Mouse (Mus musculus): ENCODE results near the gene BC005537. TPM values are rescaled to one million over a fixed set of nuclear protein-coding genes. Genes with fewer than 3 reads are reported as not detected.
A peak's percentile ranks its signal among the peaks of the same experiment; 100 is the strongest.
"Not testable (repeated sequence)": the region's sequence is repeated elsewhere in the genome, so short reads cannot be mapped to it uniquely, and the experiment has no call there.

Gene BC005537
- polyA plus RNA-seq, 1 experiment from 2014 or later, result 20.9 TPM

DNA sequence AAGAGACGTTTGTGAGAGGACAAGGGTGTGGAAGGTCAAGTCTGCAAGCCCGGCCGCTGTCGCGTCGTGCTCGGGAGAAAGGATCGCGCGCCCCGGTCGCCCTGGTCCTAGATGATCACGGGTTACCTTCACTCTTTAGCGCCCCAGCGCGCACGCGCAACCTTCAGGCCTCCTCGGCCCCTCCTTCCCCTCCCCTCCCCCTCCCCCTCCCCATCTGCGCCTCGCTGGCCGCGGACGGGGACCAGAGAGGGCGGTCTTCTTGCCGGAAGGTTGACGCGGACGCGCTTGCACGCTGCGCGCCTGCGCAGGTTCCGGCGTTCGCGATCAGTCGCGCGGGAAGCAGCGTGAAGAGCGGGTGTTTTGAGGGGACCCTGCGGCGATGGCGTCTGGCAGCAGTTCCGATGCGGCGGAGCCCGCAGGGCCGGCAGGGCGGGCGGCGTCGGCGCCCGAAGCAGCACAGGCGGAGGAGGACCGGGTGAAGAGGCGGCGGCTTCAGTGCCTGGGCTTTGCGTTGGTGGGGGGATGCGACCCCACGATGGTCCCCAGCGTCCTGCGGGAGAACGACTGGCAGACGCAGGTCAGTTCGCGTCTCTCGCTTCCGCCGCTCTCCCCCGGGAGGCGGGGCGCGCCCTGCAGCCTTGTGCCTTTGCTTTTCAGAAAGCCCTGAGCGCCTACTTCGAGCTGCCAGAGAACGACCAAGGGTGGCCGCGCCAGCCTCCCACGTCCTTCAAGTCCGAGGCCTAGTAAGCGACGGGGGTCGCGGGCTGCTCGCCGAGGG, 30.1 kb downstream of the BC005537 start, which contains the start of the genes Acot13 and Tdp2:
Gene Acot13, minus strand, starts transcription at position 188 of the 778 bp plus-strand sequence.
Gene Tdp2, plus strand, starts transcription at position 327 of the 778 bp plus-strand sequence.
- Histone ChIP-seq H3K4me3 (replicated peaks) (peak within 1 kb of the TSS; percentile 90), H3K36me3 (replicated peaks) (0 out of 2 replicates have a peak, but pooled peaks cover 2% of the 10 kb centered on the region), H3K9me3 (no peaks in the 10 kb centered on the region), H3K9ac (peak within 1 kb of the TSS; percentile 94), H3K27me3 (no peaks in the 10 kb centered on the region), H3K4me2 (peak within 1 kb of the TSS; percentile 71), H3K4me1 (peaks cover 25% of the 10 kb centered on the region), H3K27ac (peak within 1 kb of the TSS; percentile 91)
- WGBS, result under 1% methylated on average over 90 of the region's 90 CpGs
- ATAC-seq (ENCODE audit: low FRiP score), result peak; percentile 98

DNA sequence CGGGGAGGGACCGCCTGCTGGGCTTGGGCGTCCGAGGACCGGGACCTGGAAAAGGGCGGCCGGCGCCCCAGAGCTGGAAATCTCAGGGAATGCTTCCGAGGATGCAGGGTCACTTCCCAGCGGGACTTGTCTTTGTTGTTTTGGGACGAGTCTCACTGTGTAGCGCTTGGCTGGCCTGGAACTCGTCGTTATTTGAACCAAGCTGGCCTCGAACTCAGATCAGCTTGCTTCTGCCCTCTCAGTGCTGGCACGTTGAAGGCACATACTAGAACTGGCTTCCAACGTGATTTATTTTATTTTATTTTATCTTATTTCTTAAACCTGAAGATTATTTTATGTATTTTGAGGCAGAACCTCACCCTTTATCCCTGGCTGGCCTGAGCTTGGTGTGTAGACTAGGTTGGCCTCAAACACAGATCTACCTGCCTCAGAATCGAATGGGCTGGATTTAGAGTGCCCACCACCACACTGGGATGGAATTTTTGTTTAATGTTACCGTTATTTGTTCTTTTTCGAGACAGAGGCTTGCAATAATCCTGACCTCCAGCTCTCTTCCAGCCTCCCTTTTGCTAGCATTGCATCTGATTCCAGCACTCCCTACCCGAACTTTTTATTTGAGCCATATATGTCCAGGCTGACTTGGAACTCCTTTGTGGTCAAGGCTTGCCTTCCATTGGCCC, 30.8 kb downstream of the BC005537 start:
- no peaks in the 10 kb centered on the region for H3K9me3 ChIP-seq
- peak overlapping the region; percentile 94 for H3K9ac ChIP-seq
- H3K4me2 ChIP-seq, result peak overlapping the region; percentile 71
- H3K27ac ChIP-seq, result peak overlapping the region; percentile 91
- H3K36me3 ChIP-seq (replicated peaks), result peaks cover 2% of the 10 kb centered on the region; the same call in 1 of the 2 replicates
- H3K4me3 ChIP-seq (replicated peaks), result peak overlapping the region; percentile 90
- H3K27me3 ChIP-seq, result no peaks in the 10 kb centered on the region
- peak; percentile 27; the same call in 1 of the 2 replicates for ATAC-seq (ENCODE audit: low FRiP score)
- H3K4me1 ChIP-seq, result peaks cover 25% of the 10 kb centered on the region
- WGBS, result 5% methylated on average over 21 of the region's 21 CpGs

DNA sequence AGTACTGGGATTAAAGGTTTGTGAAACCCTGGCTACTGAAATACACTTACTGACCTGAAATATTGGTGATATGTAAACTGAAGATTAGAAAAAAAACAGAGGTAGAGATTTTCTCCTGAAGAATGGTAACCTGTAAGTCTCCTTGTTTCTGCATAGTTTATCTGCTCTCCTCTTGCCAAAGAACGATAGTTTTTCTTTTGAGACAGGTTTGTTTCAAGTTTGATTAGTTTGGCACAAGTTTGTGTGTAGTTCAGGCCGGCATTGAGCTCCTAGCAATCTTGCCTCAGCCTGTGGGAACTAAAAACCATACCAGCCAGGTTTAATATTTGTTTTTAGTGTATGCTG, 31.3 kb downstream of the BC005537 start:
- peaks cover 25% of the 10 kb centered on the region for H3K4me1 ChIP-seq
- no peak for ATAC-seq (ENCODE audit: low FRiP score)
- H3K27me3 ChIP-seq, result no peaks in the 10 kb centered on the region
- H3K27ac ChIP-seq, result no peak overlapping the region
- H3K36me3 ChIP-seq (replicated peaks), result peaks cover 2% of the 10 kb centered on the region; the same call in 1 of the 2 replicates
- no peaks in the 10 kb centered on the region for H3K9me3 ChIP-seq
- peak overlapping the region; percentile 71 for H3K4me2 ChIP-seq
- peak overlapping the region; percentile 94 for H3K9ac ChIP-seq
- 65% methylated on average over 2 of the region's 2 CpGs for WGBS
- peak overlapping the region; percentile 90 for H3K4me3 ChIP-seq (replicated peaks)

- not testable (repeated sequence) for H3K4me3 ChIP-seq (replicated peaks); H3K9me3 ChIP-seq; ATAC-seq (ENCODE audit: low FRiP score); H3K9ac ChIP-seq; H3K4me2 ChIP-seq; H3K27ac ChIP-seq; H3K27me3 ChIP-seq
- WGBS, result 93% methylated on average over 8 of the region's 8 CpGs
- Histone ChIP-seq H3K4me1 (peaks cover 14% of the 10 kb centered on the region), H3K36me3 (replicated peaks) (peaks cover 28% of the 10 kb centered on the region)
These were observed 36.3 kb downstream of the BC005537 start for GRCm38 (mm10) chr13:24837765-24838164.

- peaks cover 8% of the 10 kb centered on the region for H3K4me1 ChIP-seq
- H3K36me3 ChIP-seq (replicated peaks), result peaks cover 28% of the 10 kb centered on the region
- H3K27me3 ChIP-seq, result no peaks in the 10 kb centered on the region
- H3K9me3 ChIP-seq, result no peaks in the 10 kb centered on the region
- no peak overlapping the region for H3K9ac ChIP-seq
- ATAC-seq (ENCODE audit: low FRiP score), result no peak
- H3K4me2 ChIP-seq, result no peak overlapping the region
- no peak overlapping the region for H3K4me3 ChIP-seq (replicated peaks)
- no peak overlapping the region for H3K27ac ChIP-seq
- WGBS, result 88% methylated on average over 3 of the region's 3 CpGs
These were observed 38.4 kb downstream of the BC005537 start for GRCm38 (mm10) chr13:24839831-24840230.

DNA sequence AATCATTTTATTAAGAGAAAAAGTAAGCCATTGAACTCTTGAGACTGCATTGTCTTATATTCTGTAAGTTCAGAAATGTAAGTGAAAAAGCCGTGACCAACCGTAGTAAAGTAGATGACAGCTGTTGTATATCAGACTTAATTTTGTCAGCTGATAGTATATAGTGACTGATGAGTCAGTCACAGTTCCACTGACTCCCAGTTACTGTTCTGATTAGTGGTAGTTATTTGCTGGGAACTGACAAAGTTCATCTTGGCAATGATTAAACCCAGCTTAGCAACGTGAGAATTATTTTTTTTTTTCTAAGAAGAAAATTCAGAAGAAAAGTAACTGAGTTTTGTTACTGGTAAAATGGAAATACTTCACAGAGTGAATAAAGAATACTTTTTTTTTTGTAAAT, 40.2 kb downstream of the BC005537 start:
- Histone ChIP-seq H3K4me2 (no peak overlapping the region), H3K9ac (no peak overlapping the region), H3K9me3 (no peaks in the 10 kb centered on the region), H3K27ac (no peak overlapping the region), H3K4me1 (peaks cover 12% of the 10 kb centered on the region), H3K36me3 (replicated peaks) (peaks cover 26% of the 10 kb centered on the region), H3K27me3 (no peaks in the 10 kb centered on the region), H3K4me3 (replicated peaks) (no peak overlapping the region)
- 96% methylated on average over 3 of the region's 3 CpGs for WGBS
- ATAC-seq (ENCODE audit: low FRiP score), result no peak

DNA sequence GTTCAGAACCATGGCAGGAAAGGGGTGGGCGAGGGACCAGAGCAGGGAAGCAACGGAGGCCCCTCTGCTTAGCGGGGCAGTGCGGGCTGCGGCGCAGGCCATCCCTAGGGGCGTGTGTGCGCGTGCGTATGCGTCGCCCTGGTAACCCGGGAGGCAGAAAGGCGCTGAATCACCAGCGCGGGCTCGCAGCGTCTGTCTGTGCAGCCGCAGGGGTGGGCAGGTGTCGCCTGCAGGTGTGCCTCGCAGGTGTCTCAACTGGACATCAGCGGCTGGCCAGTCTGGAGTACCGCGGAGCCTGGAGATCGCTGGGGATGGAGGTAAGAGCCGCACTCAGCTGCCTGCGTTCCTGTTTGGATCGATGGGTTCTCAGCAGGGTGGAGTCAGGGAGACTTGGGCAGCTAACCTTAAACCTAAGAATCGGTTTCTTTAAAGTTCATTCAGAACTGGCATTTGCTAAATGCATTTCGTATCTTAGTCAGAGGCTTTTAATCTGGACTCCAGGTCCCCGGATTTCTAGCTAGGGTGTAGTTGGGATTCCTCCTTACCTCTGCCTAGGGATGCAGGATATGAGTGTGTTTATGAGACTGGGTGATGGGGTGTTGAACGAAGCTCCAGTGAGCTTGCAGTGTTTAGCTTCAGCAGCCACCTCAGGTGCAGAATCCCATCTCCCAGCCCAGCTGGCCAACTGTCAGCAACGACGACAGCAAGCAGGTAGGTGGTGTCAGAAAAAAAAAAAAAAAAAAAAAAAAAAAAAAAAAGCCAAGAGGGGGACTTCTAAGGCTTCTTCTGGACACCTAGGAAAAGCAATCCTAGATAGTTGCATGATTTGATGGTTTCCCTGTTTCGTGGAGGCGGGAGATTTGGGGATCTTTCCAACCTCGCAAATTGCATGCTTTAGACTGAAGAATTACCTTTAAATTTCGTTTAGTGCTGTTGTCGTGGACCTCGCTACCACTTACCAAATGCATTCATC, 43.8 kb downstream of the BC005537 start, which contains the start of gene D130043K22Rik:
Gene D130043K22Rik, plus strand, starts transcription at position 153 of the 973 bp plus-strand sequence.
- peak within 1 kb of the TSS; percentile 54 for H3K9ac ChIP-seq
- no peaks in the 10 kb centered on the region for H3K9me3 ChIP-seq
- H3K4me3 ChIP-seq (replicated peaks), result peak within 1 kb of the TSS; percentile 56
- H3K36me3 ChIP-seq (replicated peaks), result peaks cover 11% of the 10 kb centered on the region
- peak within 1 kb of the TSS; percentile 91 for H3K4me2 ChIP-seq
- 9% methylated on average over 40 of the region's 40 CpGs for WGBS
- H3K27ac ChIP-seq, result no peak within 1 kb of the TSS
- peaks cover 12% of the 10 kb centered on the region for H3K4me1 ChIP-seq
- H3K27me3 ChIP-seq, result no peaks in the 10 kb centered on the region
- ATAC-seq (ENCODE audit: low FRiP score), result peak; percentile 95

GRCm38 (mm10) chr13:24849318-24849717, 47.9 kb downstream of the BC005537 start:
- H3K4me2 ChIP-seq, result no peak overlapping the region
- H3K9me3 ChIP-seq, result no peaks in the 10 kb centered on the region
- no peak for ATAC-seq (ENCODE audit: low FRiP score)
- H3K27ac ChIP-seq, result no peak overlapping the region
- no peak overlapping the region for H3K9ac ChIP-seq
- 88% methylated on average over 4 of the region's 4 CpGs for WGBS
- no peaks in the 10 kb centered on the region for H3K27me3 ChIP-seq
- peaks cover 9% of the 10 kb centered on the region for H3K4me1 ChIP-seq
- H3K4me3 ChIP-seq (replicated peaks), result no peak overlapping the region
- no peaks in the 10 kb centered on the region for H3K36me3 ChIP-seq (replicated peaks)

DNA sequence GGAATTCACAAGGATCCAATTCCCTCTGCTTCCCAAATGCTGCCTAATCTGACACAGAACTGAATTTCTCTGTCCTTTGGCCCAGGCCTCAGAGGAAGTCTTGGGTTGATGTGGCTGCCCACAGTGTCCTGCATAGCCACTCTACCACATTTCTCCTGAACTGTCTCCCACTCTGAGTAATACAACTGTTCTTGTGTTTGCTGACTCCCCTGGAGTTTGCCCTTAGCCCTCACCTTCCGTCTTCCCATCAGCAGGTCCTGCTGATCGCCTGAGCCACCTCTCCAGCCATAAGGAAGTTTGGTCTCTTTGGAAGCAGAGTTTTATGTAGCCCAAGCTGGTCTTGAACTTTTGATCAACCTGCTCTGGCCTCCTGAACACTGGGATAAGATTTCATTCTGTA, 50.5 kb downstream of the BC005537 start:
- Histone ChIP-seq H3K4me1 (no peaks in the 10 kb centered on the region), H3K27ac (no peak overlapping the region), H3K36me3 (replicated peaks) (no peaks in the 10 kb centered on the region), H3K27me3 (no peaks in the 10 kb centered on the region), H3K4me2 (no peak overlapping the region), H3K9ac (no peak overlapping the region), H3K9me3 (no peaks in the 10 kb centered on the region), H3K4me3 (replicated peaks) (no peak overlapping the region)
- ATAC-seq (ENCODE audit: low FRiP score), result no peak
- 89% methylated on average over 2 of the region's 2 CpGs for WGBS

DNA sequence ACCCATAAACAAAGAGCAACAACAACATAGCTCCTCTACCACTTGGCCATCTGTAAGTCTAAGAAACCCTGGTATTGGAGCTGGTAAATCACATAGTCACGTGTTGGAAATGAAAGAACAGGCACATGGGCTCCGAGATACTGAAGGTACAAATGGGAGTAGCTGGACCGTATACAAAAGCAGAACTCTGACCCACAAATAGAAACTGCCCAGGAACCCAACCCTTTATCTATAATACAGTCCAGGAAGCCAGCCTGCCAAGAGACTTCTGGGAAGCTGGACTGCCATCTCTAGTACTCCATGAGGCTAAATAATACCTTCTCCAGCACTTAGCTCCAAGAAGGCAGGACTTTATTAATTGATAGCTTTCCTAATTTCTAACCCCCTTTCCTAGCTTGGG, 51.1 kb downstream of the BC005537 start:
- WGBS, result 84% methylated on average over 3 of the region's 3 CpGs
- H3K4me1 ChIP-seq, result no peaks in the 10 kb centered on the region
- ATAC-seq (ENCODE audit: low FRiP score), result no peak
- no peak overlapping the region for H3K4me3 ChIP-seq (replicated peaks)
- H3K9ac ChIP-seq, result no peak overlapping the region
- no peak overlapping the region for H3K27ac ChIP-seq
- no peak overlapping the region for H3K4me2 ChIP-seq
- no peaks in the 10 kb centered on the region for H3K27me3 ChIP-seq
- H3K36me3 ChIP-seq (replicated peaks), result no peaks in the 10 kb centered on the region
- H3K9me3 ChIP-seq, result no peaks in the 10 kb centered on the region

DNA sequence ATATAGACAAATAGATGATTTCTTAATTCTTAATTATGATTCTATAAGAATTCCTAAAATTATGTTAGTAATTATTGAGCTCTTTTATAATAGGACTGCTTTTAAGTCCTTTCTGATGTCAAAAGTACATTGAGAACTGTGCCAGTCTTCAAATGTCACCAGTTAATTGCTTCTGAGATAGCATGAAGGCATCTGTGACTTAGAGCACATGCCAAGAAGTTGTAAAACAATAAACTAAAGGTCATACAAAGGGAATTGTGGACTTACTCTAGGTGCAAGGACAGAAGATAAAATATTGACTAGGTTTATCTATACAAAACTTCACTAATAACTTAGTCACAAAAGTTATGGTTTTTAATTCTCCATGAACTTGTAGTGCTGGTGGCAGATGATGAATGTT, 57.7 kb downstream of the BC005537 start:
- H3K27ac ChIP-seq, result no peak overlapping the region
- no peak for ATAC-seq (ENCODE audit: low FRiP score)
- H3K9me3 ChIP-seq, result no peaks in the 10 kb centered on the region
- H3K9ac ChIP-seq, result no peak overlapping the region
- H3K4me1 ChIP-seq, result no peaks in the 10 kb centered on the region
- H3K27me3 ChIP-seq, result no peaks in the 10 kb centered on the region
- H3K4me3 ChIP-seq (replicated peaks), result no peak overlapping the region
- H3K4me2 ChIP-seq, result no peak overlapping the region
- no peaks in the 10 kb centered on the region for H3K36me3 ChIP-seq (replicated peaks)

GRCm38 (mm10) chr13:24861084-24861483, 59.6 kb downstream of the BC005537 start:
- Histone ChIP-seq H3K27ac (no peak overlapping the region), H3K27me3 (no peaks in the 10 kb centered on the region), H3K4me3 (replicated peaks) (no peak overlapping the region), H3K9me3 (no peaks in the 10 kb centered on the region), H3K9ac (no peak overlapping the region), H3K4me2 (no peak overlapping the region), H3K36me3 (replicated peaks) (no peaks in the 10 kb centered on the region), H3K4me1 (no peaks in the 10 kb centered on the region)
- ATAC-seq (ENCODE audit: low FRiP score), result no peak
- 84% methylated on average over 12 of the region's 12 CpGs for WGBS
